Mouse (Mus musculus) kidney, embryonic 14.5 days (tissue): Measurements from ENCODE around the gene Abhd15. TPM values are rescaled to one million over a fixed set of nuclear protein-coding genes. Genes with fewer than 3 reads are reported as not detected.

ENCODE experiments used
- ATAC-seq: fragments of 200-750 bp; cut with Nextera tagmentation; 2 replicates; pipeline ENCODE4 v1.8.0; 2017; ENCODE audit warnings: moderate number of reproducible peaks, mild to moderate bottlenecking, moderate TSS enrichment, moderate library complexity; ENCODE audit not compliant: low FRiP score, low TSS enrichment
- H3K27ac ChIP-seq: fragments of 300-500 bp; sonication (generic); 2 replicates; pipeline ENCODE4 v1.5.1; 2014; ENCODE audit warnings: low read depth, mild to moderate bottlenecking, low read length, moderate library complexity, mixed read lengths
- H3K27me3 ChIP-seq: fragments of 300-500 bp; sonication (generic); 2 replicates; pipeline ENCODE4 v1.6.1; 2014; ENCODE audit warnings: mild to moderate bottlenecking, low read length; ENCODE audit not compliant: control insufficient read depth, insufficient read depth
- H3K36me3 ChIP-seq: fragments of 300-500 bp; sonication (generic); 2 replicates; pipeline ENCODE4 v1.6.1; 2014; ENCODE audit warnings: low read length, mixed read lengths; ENCODE audit not compliant: control insufficient read depth, insufficient read depth
- H3K4me1 ChIP-seq: fragments of 300-500 bp; sonication (generic); 2 replicates; pipeline ENCODE4 v1.6.1; 2014; ENCODE audit warnings: low read length, mixed read lengths; ENCODE audit not compliant: control insufficient read depth, insufficient read depth
- H3K4me2 ChIP-seq: fragments of 300-500 bp; sonication (generic); replicated peaks from 2 replicates; pipeline ENCODE4 v1.6.1; 2014; ENCODE audit warnings: low read depth, mild to moderate bottlenecking, low read length
- H3K4me3 ChIP-seq: fragments of 300-500 bp; sonication (generic); 2 replicates; pipeline ENCODE4 v1.5.1; 2014; ENCODE audit warnings: mild to moderate bottlenecking, low read length
- H3K9ac ChIP-seq: fragments of 300-500 bp; sonication (generic); 2 replicates; pipeline ENCODE4 v1.6.1; 2014; ENCODE audit warnings: low read depth, mild to moderate bottlenecking, low read length, moderate library complexity
- H3K9me3 ChIP-seq: fragments of 300-500 bp; sonication (generic); 2 replicates; pipeline ENCODE4 v1.6.1; 2016; ENCODE audit warnings: low read length; ENCODE audit not compliant: control insufficient read depth
- WGBS: fragments of 180-500 bp; shearing (Covaris S2); extraction: QIAGEN DNeasy Blood & Tissue Kit; methylation state at CpG from one replicate; pipeline ENCODE4 v1.1.7; 2014; 5-methylcytosine and 5-hydroxymethylcytosine counted together
- polyA plus RNA-seq: library from polyadenylated mRNA; unstranded; fragments of >200 nt; fragmentation: Nextera tagmentation; extraction: Ambion mirVana; gene quantifications from 2 replicates; pipeline ENCODE4 v1.2.1, GENCODE M21; 2014

Gene Abhd15
- polyA plus RNA-seq = 1.4 and 2.6 TPM in 2 replicates

- no peaks in the 10 kb centered on the region for H3K36me3 ChIP-seq
- peaks cover 23% of the 10 kb centered on the region for H3K4me1 ChIP-seq
- peak within 1 kb of the TSS; percentile 58 for H3K9ac ChIP-seq
- H3K4me3 ChIP-seq = peak within 1 kb of the TSS; percentile 50
- 0 out of 2 replicates have a peak within 1 kb of the TSS, but pooled peaks have one; percentile 1 for H3K27ac ChIP-seq
- H3K4me2 ChIP-seq = peak within 1 kb of the TSS; percentile 87
- no peaks in the 10 kb centered on the region for H3K9me3 ChIP-seq
- H3K27me3 ChIP-seq = peaks cover 27% of the 10 kb centered on the region
- ATAC-seq = peak; percentile 58
- WGBS = under 1% methylated on average over 63 of the region's 72 CpGs
Measured at GRCm38 (mm10) chr11:77514832-77515636, at the start of gene Abhd15. Abhd15 (plus strand) TSS chr11:77515121.

- Histone ChIP-seq H3K4me1 (peaks cover 17% of the 10 kb centered on the region), H3K4me3 (no peak overlapping the region), H3K27me3 (peaks cover 46% of the 10 kb centered on the region), H3K9me3 (no peaks in the 10 kb centered on the region), H3K27ac (no peak overlapping the region), H3K9ac (no peak overlapping the region), H3K36me3 (peaks cover 8% of the 10 kb centered on the region; the same call in 1 of the 2 replicates), H3K4me2 (peak overlapping the region; percentile 25; the same call in 1 of the 2 replicates)
- ATAC-seq = no peak
- 31% methylated on average over 9 of the region's 9 CpGs for WGBS
Measured at GRCm38 (mm10) chr11:77466544-77466943, 48.4 kb upstream of the Abhd15 start.

GRCm38 (mm10) chr11:77467157-77467556, 47.8 kb upstream of the Abhd15 start:
- Histone ChIP-seq H3K27me3 (peaks cover 42% of the 10 kb centered on the region), H3K4me2 (peak overlapping the region; percentile 25; the same call in 1 of the 2 replicates), H3K4me1 (peaks cover 12% of the 10 kb centered on the region), H3K4me3 (peak overlapping the region; percentile 8; the same call in 1 of the 2 replicates), H3K36me3 (peaks cover 14% of the 10 kb centered on the region), H3K27ac (no peak overlapping the region), H3K9ac (no peak overlapping the region), H3K9me3 (no peaks in the 10 kb centered on the region)
- 2% methylated on average over 25 of the region's 25 CpGs for WGBS
- ATAC-seq = peak; percentile 28; the same call in 1 of the 2 replicates

- H3K27me3 ChIP-seq = peaks cover 38% of the 10 kb centered on the region
- ATAC-seq = peak; percentile 36; the same call in 1 of the 2 replicates
- H3K9me3 ChIP-seq = no peaks in the 10 kb centered on the region
- 15% methylated on average over 20 of the region's 20 CpGs for WGBS
- H3K27ac ChIP-seq = no peak overlapping the region
- peaks cover 21% of the 10 kb centered on the region for H3K36me3 ChIP-seq
- peaks cover 7% of the 10 kb centered on the region for H3K4me1 ChIP-seq
- no peak overlapping the region for H3K9ac ChIP-seq
- H3K4me2 ChIP-seq = peak overlapping the region; percentile 34
- H3K4me3 ChIP-seq = no peak overlapping the region; the same call in 1 of the 2 replicates
Measured at GRCm38 (mm10) chr11:77467784-77468183, 47.1 kb upstream of the Abhd15 start.

GRCm38 (mm10) chr11:77468397-77468796, 46.5 kb upstream of the Abhd15 start:
- WGBS = 87% methylated on average over 9 of the region's 9 CpGs
- Histone ChIP-seq H3K9ac (no peak overlapping the region), H3K27me3 (peaks cover 35% of the 10 kb centered on the region), H3K9me3 (no peaks in the 10 kb centered on the region), H3K36me3 (peaks cover 26% of the 10 kb centered on the region), H3K4me3 (no peak overlapping the region), H3K4me1 (peaks cover 5% of the 10 kb centered on the region), H3K27ac (no peak overlapping the region), H3K4me2 (no peak overlapping the region)
- no peak for ATAC-seq

GRCm38 (mm10) chr11:77471407-77471806, 43.5 kb upstream of the Abhd15 start:
- Histone ChIP-seq H3K9me3 (no peaks in the 10 kb centered on the region), H3K4me1 (peaks cover 5% of the 10 kb centered on the region), H3K4me2 (no peak overlapping the region), H3K9ac (no peak overlapping the region), H3K27ac (no peak overlapping the region), H3K4me3 (no peak overlapping the region), H3K27me3 (peaks cover 19% of the 10 kb centered on the region), H3K36me3 (peaks cover 32% of the 10 kb centered on the region)
- WGBS = 78% methylated on average over 29 of the region's 29 CpGs
- ATAC-seq = no peak

- no peak overlapping the region for H3K27ac ChIP-seq
- no peak overlapping the region for H3K9ac ChIP-seq
- 88% methylated on average over 16 of the region's 16 CpGs for WGBS
- H3K4me1 ChIP-seq = peaks cover under 1% of the 10 kb centered on the region
- no peak overlapping the region for H3K4me3 ChIP-seq
- peaks cover 5% of the 10 kb centered on the region; the same call in 1 of the 2 replicates for H3K27me3 ChIP-seq
- no peak for ATAC-seq
- H3K4me2 ChIP-seq = no peak overlapping the region
- no peaks in the 10 kb centered on the region for H3K9me3 ChIP-seq
- H3K36me3 ChIP-seq = peaks cover 32% of the 10 kb centered on the region
Measured at GRCm38 (mm10) chr11:77472775-77473174, 42.1 kb upstream of the Abhd15 start.

GRCm38 (mm10) chr11:77476216-77476615, 38.7 kb upstream of the Abhd15 start:
- Histone ChIP-seq H3K9me3 (no peaks in the 10 kb centered on the region), H3K27ac (no peak overlapping the region), H3K27me3 (no peaks in the 10 kb centered on the region), H3K4me2 (no peak overlapping the region), H3K9ac (no peak overlapping the region), H3K36me3 (peaks cover 27% of the 10 kb centered on the region), H3K4me3 (no peak overlapping the region), H3K4me1 (no peaks in the 10 kb centered on the region)
- ATAC-seq = no peak
- WGBS = 92% methylated on average over 14 of the region's 14 CpGs

GRCm38 (mm10) chr11:77476895-77477294, 38.0 kb upstream of the Abhd15 start:
- Histone ChIP-seq H3K27ac (no peak overlapping the region), H3K4me3 (no peak overlapping the region), H3K36me3 (peaks cover 20% of the 10 kb centered on the region), H3K4me1 (no peaks in the 10 kb centered on the region), H3K27me3 (no peaks in the 10 kb centered on the region), H3K4me2 (no peak overlapping the region), H3K9ac (no peak overlapping the region), H3K9me3 (no peaks in the 10 kb centered on the region)
- ATAC-seq = no peak
- WGBS = 91% methylated on average over 6 of the region's 6 CpGs
